Mouse (Mus musculus): ENCODE data around the gene Olfr1408. TPM values are rescaled to one million over a fixed set of nuclear protein-coding genes. Genes with fewer than 3 reads are reported as not detected.

The Olfr1408 gene
- not detected in 2 replicates for polyA plus RNA-seq (2015; fragmentation: Nextera tagmentation; extraction: Ambion mirVana)

DNA sequence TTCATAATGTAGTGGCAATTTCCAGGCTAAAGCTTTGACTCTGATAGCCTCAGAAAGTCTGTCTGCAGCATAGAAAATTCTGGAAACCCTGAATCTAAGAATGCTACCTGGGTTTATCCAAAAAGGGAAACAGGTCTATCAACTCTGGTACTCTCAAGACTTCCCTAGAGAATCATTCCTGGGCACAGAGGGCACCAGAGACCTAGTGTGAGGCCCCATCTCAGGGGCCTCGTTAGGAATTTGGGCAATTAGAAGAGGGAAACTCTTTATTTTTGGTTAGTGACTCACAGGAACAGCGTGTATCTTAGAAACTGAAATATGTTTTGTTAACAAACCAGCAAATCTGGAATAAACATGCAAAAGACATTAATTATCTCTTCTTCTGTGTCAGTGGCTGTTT is at the start of gene Olfr1408:
Olfr1408 (minus strand) TSS at position 101 of the 400 bp plus-strand sequence.
- 68% methylated on average over 2 of the region's 2 CpGs for WGBS

DNA sequence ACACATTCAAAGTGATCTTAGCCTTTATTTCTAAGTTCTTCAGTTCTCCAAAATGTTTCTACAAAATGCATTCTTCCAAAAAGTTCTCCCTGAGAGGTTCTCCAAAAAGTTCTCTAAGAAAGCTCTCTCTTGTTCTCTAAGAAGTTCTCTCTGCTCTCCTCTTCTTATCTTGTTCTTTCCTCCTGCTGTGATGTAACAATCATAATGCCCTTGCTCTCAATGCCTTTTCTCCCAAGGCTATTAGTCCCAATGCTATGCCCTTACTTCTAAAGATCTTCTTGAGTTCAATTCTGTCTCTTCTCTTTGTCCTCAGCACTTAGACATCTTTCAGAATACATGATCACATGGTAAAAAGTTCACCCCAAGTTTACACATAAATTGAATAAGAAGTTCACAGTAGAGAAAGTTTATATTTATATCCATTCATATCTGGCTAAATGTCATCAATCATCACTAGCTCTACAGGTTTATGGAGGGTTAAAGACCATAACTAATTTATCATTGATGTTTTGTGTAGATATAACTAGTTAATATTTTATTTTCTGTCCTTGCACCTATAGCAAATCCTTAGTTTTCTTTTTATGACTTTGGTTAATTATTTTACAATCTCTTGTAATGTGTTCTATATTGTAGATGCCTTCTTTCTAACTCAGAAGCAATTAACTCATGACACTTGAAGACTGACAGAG is 37.1 kb upstream of the Olfr1408 start:
- no peaks in the 10 kb centered on the region for H3K36me3 ChIP-seq (ENCODE audit: poor library complexity, severe bottlenecking)
- H3K4me1 ChIP-seq, result no peaks in the 10 kb centered on the region
- H3K27ac ChIP-seq, result no peak overlapping the region
- H3K27me3 ChIP-seq, result no peaks in the 10 kb centered on the region
- H3K9me3 ChIP-seq (replicated peaks), result no peaks in the 10 kb centered on the region
- H3K4me3 ChIP-seq, result no peak overlapping the region
- no peak overlapping the region for H3K9ac ChIP-seq
- no peak for ATAC-seq
- H3K4me2 ChIP-seq, result no peak overlapping the region

More for the DNA sequence above, at the start of gene Olfr1408:
- Histone ChIP-seq H3K27ac (no peak within 1 kb of the TSS), H3K36me3 (ENCODE audit: poor library complexity, severe bottlenecking) (no peaks in the 10 kb centered on the region), H3K4me1 (no peaks in the 10 kb centered on the region), H3K9ac (no peak within 1 kb of the TSS), H3K4me2 (no peak within 1 kb of the TSS), H3K4me3 (no peak within 1 kb of the TSS), H3K9me3 (replicated peaks) (no peaks in the 10 kb centered on the region), H3K27me3 (no peaks in the 10 kb centered on the region)
- no peak for ATAC-seq

Other genes with a start within 250 kb of the Olfr1408 start
- gene Apcs, start 242.3 kb downstream of the Olfr1408 start, polyA plus RNA-seq (2015; fragmentation: Nextera tagmentation; extraction: Ambion mirVana), result not detected in 2 replicates
- not detected in 2 replicates for gene Olfr16, start 187.0 kb downstream of the Olfr1408 start, polyA plus RNA-seq (2015; fragmentation: Nextera tagmentation; extraction: Ambion mirVana)
- gene Olfr1406, start 53.3 kb upstream of the Olfr1408 start, polyA plus RNA-seq (2015; fragmentation: Nextera tagmentation; extraction: Ambion mirVana), result not detected in 2 replicates
- gene Olfr218, start 60.4 kb upstream of the Olfr1408 start, polyA plus RNA-seq (2015; fragmentation: Nextera tagmentation; extraction: Ambion mirVana), result not detected in 2 replicates
- gene Olfr1404, start 75.0 kb upstream of the Olfr1408 start, polyA plus RNA-seq (2015; fragmentation: Nextera tagmentation; extraction: Ambion mirVana), result not detected in 2 replicates
- gene Fcer1a, start 89.8 kb upstream of the Olfr1408 start, polyA plus RNA-seq (2015; fragmentation: Nextera tagmentation; extraction: Ambion mirVana), result not detected in 2 replicates
- gene Olfr418, start 128.6 kb upstream of the Olfr1408 start, polyA plus RNA-seq (2015; fragmentation: Nextera tagmentation; extraction: Ambion mirVana), result not detected in 2 replicates
- gene Mptx2, start 140.4 kb upstream of the Olfr1408 start, polyA plus RNA-seq (2015; fragmentation: Nextera tagmentation; extraction: Ambion mirVana), result not detected in 2 replicates
- gene Ackr1, start 196.4 kb upstream of the Olfr1408 start, polyA plus RNA-seq (2015; fragmentation: Nextera tagmentation; extraction: Ambion mirVana), result 8.0 and 10.3 TPM in 2 replicates
- 7.3 and 7.6 TPM in 2 replicates for gene Aim2, start 213.5 kb upstream of the Olfr1408 start, polyA plus RNA-seq (2015; fragmentation: Nextera tagmentation; extraction: Ambion mirVana)
- 17.5 and 20.1 TPM in 2 replicates for gene Cadm3, start 230.3 kb upstream of the Olfr1408 start, polyA plus RNA-seq (2015; fragmentation: Nextera tagmentation; extraction: Ambion mirVana)